Mouse (Mus musculus) thymus, postnatal 14 days (tissue): ENCODE measurements around the gene Lrp5.

Experiments used
- DNase-seq: peaks from one replicate; pipeline ENCODE4 v3.0.0; 2021

Lrp5 gene

DNA sequence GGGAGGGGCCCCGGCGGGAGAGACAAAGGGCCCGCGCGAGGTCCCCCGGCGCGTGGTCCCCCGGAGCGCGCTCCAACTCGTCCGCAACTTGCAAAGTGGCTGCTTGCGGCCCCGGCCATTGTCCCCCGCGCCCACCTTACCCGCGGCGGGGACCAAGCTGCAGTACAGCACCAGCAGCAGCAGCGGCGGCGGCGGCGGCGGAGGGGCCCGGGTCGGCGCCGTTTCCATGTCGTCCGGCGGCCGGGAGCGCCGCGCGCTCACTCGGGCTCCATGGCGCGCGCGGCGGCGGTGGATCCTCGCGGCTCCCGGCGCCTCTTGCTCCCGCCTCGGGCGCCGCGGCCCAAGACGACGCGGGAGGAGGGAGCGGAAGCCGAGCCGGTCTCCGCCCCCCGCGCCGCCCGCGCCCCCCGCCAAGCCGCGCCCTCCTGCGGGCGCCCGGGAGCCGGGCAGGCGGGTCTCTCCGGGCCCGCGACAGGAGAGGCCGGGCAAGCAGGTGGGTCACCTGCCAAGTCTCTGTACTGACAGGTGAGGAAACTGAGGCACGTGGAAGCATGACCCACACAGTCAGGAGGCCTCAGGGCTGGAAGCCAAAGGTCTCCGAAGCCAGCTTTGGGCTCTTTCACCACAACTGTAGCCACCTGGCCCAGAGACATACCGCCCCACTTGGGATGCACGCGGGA is at the start of gene Lrp5:
TSS of gene Lrp5 (minus strand) at position 350 of the 680 bp plus-strand sequence.
- DNase-seq = peak; percentile 80

- DNase-seq = no peak
Measured at GRCm38 (mm10) chr19:3736001-3736400, 49.6 kb upstream of the Lrp5 start.

DNA sequence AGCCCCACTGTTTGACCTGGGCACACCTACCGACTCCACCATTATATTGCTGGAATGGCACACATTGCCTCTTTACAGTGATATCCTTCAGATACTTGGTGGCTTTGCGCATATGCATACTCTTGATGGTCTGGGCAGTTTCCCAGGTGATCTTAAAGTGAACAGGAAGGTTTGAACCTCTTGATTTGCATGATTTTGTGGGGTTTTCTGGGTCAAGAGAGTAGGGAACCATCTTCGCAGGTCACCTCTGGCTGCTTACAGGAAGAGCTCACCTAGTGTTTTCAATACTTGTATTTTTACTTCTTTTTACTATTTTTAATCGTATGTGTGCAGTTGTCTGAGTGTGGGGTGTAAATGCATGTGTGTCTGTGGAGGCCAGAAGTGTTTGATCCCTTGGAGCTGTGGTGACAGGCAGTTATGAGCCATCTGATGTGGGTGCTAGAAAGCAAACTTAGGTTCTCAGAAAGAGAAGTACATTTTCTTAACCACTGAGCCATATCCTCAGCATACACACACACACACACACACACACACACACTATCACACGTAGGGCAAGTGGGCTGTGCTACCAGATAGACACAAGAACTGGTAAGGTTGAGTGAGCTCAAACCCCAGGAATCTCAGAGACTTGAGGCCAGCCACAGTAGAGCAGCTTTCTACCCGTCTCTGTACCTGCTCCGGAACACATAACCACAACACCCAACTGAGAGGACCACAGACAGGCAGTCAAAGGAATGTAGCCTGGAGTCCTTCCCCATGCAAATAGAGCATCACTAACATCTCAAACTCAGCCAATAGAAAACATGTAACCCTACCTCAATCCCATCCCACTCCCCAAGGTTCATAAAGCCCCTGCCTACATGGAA is 44.6 kb upstream of the Lrp5 start:
- peak; percentile 49 for DNase-seq

DNA sequence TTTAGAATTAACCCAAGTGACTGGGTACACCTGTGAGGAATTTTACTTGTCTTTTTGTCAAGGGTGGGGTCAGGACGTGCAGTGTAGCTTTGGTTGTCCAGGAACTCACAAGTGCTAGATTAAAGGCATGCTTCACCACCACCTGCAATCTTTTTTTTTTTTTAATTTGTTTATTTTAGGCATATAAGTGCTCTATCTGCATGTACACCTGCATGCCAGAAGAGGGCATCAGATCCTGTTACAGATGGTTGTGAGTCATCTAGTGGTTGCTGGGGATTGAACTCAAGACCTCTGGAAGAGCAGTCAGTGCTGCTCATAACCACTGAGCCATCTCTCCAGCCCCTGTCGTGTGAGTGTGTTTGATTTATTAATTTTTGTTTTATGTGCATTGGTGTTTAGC is 42.5 kb upstream of the Lrp5 start:
- no peak for DNase-seq

DNA sequence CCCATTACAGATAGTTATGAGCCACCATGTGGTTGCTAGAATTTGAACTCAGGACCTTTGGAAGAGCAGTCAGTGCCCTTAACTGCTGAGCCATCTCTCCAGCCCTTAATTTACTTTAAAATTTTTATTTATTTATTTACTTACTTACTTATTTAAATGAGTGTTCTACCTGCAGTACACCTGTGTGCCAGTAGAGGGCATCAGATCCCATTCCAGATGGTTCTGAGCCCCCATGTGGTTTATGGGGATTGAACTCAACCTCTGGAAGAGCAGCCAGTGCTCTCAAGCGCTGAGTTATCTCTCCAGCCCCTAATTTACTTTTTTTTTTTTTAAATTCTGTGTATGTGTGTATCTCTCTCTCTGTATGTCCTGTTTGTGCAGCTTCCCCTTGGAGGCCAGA is 38.4 kb upstream of the Lrp5 start:
- peak; percentile 78 for DNase-seq

- DNase-seq = peak; percentile 63
Measured at GRCm38 (mm10) chr19:3723904-3724303, 37.5 kb upstream of the Lrp5 start.

DNA sequence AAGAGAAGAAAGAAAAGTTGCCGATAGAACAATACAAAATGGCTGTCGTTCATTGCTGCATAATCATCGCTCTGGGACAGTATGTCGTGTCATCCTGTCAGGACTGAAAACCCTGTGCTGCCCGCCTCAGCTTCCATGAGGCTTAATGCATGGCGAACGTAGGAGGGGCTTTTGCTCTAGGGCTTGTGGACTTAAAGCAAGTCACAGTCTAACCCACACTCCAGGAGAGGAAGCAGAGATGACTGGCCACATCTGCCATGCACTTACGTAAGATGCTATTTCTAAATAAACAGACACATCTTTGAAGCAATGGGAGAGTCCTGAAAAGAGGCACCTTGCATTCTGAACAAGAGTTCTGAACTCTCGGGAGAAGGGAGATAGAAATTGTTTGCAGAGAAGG is 36.8 kb upstream of the Lrp5 start:
- no peak for DNase-seq

- DNase-seq = peak; percentile 45
Measured at GRCm38 (mm10) chr19:3719362-3719891, 33.1 kb upstream of the Lrp5 start.

GRCm38 (mm10) chr19:3718481-3719361 is 32.4 kb upstream of the Lrp5 start:
- DNase-seq = peak; percentile 77

DNA sequence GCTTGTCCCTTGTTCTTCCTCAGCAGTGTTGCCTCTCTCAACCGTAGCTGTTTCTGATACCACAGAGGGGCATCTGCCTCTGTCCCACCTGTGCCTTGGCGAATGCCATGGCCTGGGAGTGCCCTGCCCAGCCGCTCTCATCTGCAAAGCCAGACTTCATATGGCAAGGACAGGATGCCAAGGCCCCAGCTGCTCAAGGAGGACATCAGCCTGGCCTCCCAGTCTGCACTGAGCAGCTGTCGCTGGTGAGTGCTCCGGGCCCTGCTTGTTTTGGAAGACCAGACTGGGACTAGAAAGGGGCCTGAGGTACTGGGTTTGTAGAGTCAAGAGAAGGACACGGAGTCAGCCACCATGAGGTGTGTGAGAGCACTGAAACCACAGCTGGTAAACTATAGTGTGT is 28.0 kb upstream of the Lrp5 start:
- no peak for DNase-seq

- DNase-seq = no peak
Measured at GRCm38 (mm10) chr19:3710436-3710835, 24.1 kb upstream of the Lrp5 start.

DNA sequence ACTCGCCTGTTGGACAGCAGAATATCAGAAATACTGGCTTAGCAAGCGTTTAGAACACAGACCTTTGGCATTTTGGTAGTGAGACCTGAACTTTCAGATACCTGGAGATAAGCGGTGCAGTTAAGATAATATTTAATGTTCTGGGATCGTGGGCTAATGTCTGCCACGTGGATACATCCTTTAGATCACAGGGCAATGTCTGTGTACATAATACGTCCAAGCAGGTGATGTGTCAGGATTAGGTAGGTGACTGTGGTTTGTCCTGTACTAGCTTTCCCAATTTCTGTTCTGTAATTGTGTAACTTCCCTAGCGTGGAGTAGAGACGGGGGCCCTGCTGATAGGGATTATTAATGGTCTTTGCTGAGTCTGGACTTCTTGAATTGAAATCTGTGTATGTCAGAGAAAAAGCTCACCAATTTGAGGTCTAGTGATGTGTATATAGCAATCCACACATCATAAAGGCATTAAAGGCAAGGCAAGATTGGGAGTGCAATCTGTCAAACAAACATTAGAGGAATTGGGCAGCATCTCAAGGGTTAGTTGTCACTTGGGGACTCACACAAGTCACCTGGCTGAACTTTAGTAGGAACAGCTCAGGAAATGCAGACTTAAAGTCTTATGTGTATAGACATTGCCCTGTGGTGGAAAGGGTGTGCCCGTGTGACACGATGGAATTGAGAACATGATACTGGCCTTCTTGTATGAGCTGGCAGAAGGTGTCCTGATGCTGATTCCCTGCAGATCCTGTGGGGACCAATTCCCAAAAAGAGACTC is 22.8 kb upstream of the Lrp5 start:
- no peak for DNase-seq

DNA sequence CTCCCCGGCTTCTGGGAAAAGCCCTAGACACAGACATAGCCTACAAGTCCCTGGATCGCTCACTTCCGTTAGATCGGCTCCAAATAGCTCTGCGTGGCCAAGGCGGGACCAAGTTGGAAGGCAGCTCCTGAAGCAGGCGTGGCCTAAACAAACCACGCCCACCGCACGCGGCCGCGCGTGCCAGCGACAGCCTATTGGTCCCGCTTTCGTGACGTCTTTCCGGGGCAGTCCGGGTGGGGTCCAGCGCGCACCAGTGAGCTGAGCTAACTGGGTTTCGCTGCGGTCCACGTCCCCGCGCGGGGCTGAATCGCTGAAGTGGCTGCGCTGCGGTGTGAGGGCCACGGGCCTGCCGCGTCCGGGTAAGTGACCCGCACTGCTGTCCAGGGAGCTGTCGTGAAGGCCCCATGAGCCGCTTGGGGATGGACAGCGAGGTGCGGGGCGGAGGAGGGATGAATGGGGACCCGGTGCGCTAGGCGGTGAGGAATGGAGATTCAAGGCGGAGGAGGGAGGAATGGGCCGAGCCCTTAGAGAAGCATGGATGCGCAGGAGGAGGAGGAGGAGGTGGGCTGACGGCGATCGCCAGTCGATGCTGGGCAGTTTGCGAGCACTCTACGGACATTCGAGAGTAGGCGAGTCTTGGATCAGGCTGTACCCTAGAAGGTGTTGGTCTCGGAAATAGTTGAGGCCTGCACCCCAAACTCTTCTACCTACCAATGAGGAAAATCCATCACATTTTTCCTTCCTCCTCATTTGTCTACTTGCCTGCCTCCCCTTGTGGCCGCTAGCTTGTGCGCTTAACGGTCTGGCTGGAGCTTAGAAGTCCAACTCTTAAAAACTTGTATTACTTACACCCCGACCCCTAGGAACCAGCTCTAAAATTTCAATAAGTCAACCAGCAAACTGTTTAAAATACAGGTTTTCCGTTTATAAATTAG is 22.0 kb upstream of the Lrp5 start, which contains the start of gene 1810055G02Rik:
TSS of gene 1810055G02Rik (plus strand) at position 216 of the 935 bp plus-strand sequence.
- DNase-seq = peak; percentile 96

DNA sequence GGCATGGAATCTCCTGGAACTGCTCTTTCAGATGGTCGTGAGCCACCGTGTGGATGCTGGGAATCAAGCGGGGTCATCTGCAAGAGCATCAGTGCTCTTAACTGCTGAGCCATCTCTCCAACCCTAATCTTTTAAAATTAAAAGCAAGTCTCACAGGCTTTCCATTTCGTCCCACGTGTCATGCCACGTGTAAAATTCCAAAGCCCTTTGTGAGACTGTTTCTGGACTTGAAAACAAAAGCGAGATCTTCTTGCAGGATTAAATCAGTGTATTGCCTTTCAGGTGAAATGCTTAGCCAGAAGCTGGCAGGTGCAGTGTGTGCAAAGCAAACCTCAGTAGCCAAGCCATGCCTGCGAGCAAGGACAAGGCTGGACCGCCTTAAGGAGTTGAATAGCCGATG is 21.2 kb upstream of the Lrp5 start:
- DNase-seq = no peak

GRCm38 (mm10) chr19:3706258-3706657 is 19.9 kb upstream of the Lrp5 start:
- DNase-seq = peak; percentile 44

- no peak for DNase-seq
Measured at GRCm38 (mm10) chr19:3702460-3702859, 16.1 kb upstream of the Lrp5 start.

GRCm38 (mm10) chr19:3699508-3700438 is 13.4 kb upstream of the Lrp5 start:
- DNase-seq = peak; percentile 87

DNA sequence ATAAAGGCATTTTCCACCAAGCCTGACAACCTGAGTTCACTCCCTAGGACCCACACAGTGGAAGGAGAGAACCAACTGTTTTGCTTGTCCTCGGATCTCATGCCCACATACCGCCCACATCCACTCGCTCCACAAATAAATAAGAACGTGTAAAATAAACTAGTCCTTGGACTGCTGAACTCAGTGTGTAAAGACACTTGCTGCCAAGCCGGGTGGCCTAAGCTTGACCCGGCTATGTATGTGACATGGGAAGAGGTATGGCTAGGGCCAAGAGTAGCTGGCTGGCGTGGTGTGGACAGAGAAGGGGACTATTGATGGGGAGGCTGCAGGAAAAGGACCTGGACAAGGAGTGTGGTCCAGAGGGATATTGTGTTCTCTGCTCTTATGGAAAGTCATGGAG is 11.7 kb upstream of the Lrp5 start:
- DNase-seq = no peak

DNA sequence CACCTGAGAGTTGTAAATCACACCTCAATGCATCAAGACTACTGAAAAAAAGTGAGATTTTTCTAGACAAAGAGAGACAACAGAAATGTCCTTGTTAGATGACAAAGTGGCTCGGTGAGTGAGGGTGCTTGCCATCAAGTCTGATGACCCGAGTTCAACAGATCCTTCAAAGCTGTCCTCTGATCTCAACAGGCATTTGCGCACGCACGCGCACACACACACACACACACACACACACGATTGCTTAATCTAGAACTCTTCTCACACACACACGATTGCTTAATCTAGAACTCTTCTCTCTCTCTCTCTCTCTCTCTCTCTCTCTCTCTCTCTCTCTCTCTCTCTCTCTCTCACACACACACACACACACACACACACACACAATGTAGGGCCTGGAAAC is 9.6 kb upstream of the Lrp5 start:
- DNase-seq = no peak

DNA sequence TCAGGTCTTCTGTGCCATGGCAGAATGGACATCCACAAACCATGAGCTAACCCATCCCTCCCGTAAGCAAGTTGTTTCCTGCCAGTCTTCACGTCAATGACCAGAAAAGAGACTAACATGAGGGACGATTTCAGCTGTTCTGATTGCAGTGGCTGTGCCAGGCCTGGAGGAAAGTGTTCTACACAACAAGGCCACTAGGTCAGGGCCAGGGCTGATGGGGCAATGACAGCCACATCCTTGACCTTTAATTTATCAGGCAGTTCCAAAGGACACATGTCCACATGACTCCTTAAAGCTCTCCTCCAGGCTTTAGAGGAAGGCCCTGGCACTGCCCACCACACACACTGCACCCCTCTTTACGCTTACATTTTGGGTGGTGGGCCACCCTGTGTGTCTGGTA is 9.1 kb upstream of the Lrp5 start:
- DNase-seq = no peak
